Mouse (Mus musculus) ES-Bruce4 (cell line): ENCODE measurements around the gene Tgfa.

Source experiments
- CTCF ChIP-seq: IDR thresholded peaks from one replicate; pipeline ENCODE4 v1.8.1; 2011; ENCODE audit warnings: low read depth, low read length
- POLR2A ChIP-seq: IDR thresholded peaks from one replicate; pipeline ENCODE4 v1.8.1; 2011; ENCODE audit warnings: low read length; ENCODE audit not compliant: insufficient read depth

DNA sequence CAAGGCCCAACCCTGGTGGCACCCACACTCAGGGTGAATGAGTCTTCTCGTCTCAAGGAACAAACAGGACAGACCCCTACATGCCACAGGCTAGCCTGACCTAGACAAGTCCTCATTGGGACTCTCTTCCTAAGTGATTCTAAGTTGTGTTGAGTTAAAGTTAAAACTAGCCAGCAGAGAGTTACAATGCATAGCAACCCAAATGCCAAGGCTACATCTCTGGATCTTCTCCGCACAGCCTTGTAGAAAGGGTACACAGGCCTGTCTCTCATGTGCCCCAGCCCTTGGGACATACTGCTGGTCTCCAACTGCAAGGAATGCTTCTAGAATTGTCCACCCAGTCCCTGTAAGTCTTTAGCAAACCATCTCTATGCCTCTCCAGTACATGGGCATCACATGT is 81.8 kb downstream of the Tgfa start:
- TF ChIP-seq CTCF (no peak), POLR2A (no peak)
